Mouse (Mus musculus): ENCODE results near the gene Pde4b. TPM values are rescaled to one million over a fixed set of nuclear protein-coding genes. Genes with fewer than 3 reads are reported as not detected.

Pde4b gene
- total RNA-seq, 2 experiments from 2014 or later: 37.4 to 45.2 TPM

DNA sequence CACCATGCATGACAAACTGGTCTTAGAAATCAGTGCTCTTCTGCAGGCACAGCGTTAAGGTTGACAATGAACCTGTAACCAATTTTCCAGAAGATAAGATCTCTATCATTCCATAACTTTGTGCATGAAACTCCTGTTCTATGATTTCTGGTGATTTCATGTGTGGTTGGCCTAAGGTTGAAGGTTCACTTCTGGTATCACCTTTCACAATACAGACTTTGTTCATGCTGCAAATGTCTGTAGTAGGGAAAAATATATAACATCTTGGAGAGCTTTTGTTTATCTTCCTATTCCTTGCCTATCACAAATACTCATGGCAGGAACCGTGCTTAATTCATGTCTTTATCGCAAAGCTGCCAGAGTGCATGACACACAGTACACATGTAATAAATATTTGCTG is 319.5 kb downstream of the Pde4b start:
- no peak for DNase-seq

DNA sequence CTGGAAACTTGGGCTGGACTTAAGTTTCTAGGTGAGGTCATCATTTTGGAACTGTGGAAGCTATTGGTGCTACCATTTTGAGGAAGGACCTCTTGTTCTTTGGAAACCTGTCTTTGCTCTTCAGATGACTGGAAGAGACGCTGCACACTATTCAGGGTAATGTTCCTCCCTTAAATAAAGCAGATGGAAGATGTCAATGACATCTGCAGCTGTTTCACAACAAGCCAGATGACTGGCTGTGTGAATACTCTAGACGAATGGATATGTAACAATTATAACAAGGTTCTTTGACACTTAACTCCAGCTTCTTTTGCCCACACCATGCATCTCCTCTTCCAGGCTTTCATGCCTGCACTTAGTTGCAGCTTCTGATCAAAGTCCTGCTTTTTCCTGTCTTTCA is 320.8 kb downstream of the Pde4b start:
- no peak for DNase-seq

DNA sequence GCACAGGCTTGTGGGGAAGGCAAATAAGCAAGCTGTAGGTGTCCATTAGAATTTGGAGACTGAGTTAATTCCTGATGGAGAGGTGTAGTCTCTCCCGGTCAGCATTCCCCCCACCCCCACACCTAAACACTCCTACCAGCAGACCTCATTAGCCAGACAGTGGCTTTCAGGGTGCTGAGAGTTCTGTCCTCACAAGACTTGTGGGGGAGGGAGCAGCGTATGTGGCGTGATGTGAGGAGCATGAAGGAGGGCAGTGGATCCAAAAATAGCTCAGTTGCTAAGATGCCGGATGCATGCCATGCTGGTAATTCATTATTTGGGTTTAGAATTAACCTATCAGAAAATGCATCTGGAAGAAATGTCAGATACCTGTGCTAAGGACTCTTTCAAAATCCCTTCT is 321.6 kb downstream of the Pde4b start:
- DNase-seq: no peak

DNA sequence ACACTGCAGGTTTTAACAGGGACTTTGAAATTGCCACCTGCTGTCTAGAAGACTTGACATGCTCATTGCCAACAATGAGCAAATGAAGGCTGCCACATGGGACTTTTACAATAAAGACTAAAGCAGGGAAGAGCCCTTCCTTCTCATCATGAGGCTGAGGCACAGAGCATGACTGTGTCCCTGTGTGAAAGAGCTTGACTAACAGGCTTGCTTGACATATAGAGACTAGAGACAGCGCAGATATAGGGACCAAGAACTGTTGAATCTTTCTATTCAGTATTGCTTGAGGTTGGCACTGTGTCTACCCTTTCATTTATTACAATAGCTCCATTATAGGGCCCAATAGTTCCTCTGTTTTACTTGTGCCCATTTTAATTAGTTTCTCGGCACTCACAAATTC is 325.8 kb downstream of the Pde4b start:
- no peak for DNase-seq

DNA sequence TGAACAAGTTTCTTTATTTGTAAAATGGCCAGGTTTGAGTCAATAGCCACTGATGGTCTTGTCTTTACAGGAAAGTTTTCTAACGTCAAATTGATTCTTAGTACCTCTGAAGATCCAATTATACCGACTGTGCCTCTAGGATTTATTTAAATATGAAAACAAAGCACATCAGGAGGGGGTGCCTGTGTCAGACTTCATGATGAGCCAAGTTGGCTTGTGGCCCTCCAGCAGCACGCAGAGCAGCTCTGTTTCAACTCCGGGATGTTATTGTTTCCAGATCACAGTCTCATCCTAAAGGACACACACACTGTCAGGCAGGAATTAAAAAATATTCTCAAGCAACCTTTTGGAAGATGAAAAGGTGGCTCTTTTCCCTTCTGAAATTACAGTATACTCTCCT is 326.5 kb downstream of the Pde4b start:
- DNase-seq: no peak

DNA sequence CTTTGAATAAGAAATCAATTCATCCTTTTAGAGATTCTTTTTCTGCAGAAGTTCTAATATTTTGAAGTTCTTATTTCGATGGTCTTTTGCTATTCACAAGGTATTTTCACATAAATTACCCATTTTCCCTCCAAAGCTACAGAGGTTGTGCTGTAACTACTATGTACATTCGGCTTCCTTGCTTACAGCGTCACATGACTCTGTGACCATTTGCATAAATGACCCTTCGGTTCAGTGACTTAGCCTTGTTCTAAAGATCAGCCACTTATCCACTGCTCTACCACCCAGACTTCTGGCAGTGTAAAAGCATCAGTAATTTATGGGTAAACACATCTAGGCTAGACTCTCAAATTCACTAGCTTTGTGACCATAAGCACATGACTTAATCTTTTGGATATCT is 327.3 kb downstream of the Pde4b start:
- DNase-seq: no peak

DNA sequence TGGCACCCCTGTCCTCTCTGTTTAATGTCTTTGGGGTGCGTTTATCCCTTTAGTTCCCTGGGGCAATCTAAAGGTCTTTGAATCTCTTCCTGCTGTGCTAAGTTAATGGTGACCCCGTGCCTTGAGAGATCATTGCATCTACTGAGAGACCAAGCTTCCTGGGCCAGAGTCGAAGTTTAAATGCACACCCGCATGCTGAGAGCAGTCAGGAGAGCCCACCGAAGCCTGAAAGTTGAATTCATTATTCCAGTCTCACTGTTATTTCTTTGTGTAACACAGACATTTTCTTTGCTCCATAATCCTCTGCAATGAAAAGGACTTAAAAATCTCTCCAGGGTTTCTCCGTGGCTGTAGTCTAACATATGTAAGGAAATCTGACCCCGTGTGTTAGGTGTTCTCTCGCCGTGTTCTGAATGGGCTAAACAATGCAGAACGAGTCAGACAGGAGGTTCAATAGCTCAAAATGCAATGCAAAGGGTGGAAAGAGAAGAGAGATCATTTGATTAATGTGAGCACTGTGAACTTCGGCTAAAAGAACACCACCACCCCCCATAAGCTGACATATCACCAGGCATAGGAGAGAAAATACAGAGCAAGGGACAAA is 333.6 kb downstream of the Pde4b start:
- no peak for DNase-seq

DNA sequence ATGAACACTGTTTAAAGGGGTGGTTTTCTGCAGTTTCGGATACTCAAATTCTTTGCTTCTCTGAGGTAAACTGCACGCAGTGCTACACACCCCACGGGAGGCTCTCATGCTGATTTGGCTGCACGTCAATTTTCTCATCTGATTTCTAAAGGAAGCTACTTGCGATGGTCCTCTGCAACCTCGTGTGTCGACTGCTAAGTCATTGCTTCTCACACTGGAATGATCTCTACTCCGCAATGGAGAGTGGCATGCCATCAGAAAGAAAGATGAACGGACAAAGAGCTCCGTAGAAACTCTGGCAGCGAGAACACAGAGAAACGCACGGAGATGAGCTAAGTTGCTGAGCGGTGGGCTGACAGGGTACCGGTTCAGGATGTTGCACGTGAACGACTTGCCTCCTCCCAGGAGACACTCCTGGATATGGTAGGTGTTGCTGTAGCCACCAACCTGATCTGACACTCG is 334.1 kb downstream of the Pde4b start:
- DNase-seq: no peak

DNA sequence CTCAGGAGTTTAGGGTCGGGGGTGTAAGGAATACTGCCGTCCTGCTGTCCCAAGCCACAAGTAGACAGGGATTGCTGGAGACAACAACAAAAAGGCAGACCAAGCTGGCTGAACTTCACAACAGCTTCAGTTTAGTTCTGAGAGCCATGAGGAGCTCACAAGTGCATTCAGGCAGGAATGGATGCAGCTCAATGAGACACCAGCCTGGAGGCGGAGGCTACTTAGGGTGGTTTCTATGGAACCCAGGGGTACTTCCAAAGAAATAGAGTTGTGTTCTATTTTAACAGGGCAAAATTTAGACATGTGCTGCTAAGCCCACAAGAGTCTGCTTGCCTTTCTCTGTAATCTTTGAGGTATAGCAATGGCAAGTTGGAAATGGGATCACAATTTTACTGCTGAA is 336.8 kb downstream of the Pde4b start:
- DNase-seq: no peak

DNA sequence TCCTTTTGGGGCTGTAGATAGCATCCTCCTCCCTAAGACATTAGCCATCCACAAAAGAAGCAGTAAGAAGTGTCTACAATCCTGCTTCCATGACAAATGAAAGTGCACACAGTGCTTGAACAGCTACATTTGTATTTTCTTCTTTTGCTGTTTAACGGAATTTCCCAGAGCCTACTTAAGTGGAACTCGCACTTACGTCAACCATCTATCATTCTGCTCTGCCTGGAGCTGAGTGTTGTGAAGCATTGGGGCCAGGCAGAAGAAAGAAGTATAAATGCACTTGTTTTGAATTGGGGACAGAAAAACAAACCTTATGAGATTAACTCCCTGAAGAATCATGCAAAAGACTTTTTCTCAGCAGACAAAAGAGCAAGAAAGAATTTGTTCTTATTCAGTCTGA is 338.1 kb downstream of the Pde4b start:
- DNase-seq: no peak

DNA sequence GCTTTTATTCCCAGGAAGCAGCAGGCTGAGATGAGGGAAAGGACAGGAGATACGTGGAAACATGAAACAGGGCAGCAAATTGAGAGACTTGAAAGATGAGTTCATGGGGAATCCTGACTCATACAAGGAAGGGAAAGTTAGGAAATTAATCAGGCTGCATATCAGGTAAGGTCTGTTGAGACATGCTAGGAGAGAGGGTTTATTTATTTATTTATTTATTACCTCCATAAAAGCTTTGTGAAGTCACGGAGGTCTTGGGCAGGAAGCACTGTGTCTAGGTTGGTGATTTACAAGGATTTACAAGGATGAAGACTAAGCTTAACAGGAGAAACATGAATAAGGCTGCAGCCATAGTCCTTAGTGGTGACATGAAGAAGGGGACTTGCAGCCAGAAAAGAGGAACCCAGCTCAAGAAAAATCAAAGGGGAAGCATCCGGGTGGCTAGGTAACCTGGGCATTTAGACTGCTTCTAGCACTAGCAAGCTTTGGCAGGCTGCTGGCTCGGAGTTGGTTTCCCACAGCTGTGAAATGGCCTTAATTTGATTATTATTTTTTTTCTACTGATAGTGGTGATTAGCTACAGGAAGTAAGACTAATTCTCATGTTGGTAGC is 342.5 kb downstream of the Pde4b start:
- no peak for DNase-seq

DNA sequence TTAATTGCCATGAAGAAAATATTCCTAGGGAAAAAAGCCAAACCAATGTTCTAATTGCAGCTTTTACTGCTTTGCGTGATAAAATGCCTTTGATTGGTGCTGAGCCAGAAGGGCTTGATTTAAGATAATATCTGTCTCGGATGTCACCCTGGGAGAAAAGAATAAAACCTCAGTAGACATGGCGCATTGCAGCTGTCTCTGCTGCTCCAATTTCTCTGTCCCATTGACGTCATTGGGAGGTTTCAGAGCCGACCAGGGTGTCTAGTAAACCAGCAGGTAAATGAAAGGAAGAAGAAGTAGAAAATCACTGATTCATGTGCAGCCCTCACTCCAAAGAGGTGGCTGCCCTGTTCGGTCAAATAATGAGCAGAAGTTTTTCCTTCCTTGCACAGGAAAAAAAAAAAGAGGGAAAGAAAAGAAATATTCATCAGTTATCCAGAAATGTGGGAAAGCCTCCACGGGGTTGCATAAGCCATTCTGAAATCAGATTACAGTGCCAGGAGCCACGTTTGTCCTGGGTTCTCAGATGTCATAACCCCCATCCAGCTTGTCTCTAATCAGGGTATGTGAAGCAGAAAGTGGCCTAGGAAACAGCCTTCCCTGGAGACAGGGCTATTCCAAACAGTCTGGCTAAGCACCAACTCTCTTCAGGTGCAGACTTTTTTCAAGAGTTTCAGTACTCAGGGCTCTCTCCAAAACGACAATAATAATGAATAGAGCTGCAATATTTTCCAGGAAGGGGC is 344.9 kb downstream of the Pde4b start:
- peak; percentile 35 for DNase-seq

DNA sequence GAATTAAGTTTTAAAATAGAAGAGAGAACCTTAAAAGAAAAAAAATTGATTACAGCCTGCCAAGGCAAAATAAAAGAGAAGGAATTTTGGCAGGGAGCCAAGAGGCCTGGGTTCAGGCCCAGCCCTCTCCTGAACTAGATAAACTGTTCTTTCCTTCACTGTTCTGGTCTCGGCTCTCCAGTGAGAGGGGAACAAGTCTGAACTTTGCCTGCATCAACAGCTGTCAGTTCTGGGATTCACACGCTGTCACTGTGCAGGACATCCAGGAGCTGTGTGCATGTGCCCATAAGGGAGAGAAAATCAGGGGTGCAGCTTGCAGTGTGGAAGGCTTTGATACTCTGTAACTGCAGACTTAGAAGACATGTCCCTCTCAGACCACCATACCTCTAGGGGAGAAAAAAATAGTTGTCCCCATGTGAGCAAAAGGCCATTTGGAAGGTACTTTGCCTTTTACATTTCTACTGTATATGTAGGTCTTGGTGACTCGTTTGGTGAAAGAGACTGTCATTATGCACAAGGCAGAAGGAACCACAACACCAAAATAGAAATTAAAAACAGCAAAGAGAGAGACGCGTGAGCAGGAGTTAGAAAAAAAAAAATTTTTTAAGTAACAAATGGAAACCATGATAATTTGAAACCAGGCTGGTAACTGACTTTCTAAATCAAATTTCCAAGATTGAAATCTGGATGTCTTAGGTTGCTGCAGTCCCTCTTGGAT is 352.2 kb downstream of the Pde4b start:
- DNase-seq: peak; percentile 12

DNA sequence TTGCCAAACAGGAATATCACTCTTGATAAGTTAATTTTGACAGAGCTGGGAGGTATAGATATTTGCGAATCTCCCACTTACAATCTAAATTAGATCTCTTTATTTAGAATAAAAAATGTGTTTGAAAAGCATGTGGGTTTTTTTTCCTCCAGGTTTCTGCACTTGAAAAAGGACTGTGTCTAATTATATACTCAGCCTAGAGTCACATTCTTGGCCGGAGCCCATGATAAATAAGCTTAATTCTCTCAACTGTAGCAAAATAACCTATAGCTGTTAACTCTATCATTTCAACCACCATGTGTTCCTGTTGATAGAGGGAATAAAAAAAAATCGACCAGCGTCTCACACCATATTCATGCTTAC is 352.8 kb downstream of the Pde4b start:
- no peak for DNase-seq

DNA sequence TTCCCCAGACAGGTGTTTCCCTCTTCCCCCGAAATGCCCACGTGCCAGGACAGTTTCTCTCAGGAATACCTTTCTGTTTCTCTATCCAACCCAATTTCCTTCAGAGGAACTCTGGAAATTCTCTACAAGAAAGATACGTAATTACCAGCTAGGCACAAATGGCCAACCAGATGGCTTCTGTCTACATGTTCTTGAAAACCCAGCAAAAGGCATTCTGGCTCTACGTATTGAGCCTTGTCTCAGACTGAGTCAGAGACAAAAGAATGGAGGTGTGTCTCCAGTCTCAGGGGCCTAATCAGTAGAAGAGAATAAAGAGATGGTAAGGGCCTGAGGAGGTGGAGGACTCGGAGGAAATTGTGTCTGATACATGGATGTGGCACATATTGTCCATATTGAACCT is 356.2 kb downstream of the Pde4b start:
- DNase-seq: no peak

DNA sequence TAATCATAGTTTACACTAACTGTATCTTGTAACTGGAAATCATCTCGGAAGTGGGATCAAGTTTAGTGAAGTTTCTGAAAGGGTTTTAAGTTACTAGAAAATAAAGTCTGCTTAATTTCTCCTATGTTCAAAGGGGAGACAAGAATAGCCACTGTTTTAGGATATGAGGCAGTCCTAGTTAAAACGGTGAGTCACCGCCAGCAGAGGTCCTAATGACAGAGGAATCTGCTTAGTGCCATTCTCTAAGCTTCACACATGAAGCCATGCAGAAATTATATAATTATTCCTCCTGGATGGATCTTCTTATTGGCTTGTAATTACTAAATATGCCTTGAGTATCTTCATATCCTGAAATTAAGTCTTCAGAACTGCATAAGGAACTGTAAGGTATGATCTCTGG is 357.2 kb downstream of the Pde4b start:
- DNase-seq: no peak

DNA sequence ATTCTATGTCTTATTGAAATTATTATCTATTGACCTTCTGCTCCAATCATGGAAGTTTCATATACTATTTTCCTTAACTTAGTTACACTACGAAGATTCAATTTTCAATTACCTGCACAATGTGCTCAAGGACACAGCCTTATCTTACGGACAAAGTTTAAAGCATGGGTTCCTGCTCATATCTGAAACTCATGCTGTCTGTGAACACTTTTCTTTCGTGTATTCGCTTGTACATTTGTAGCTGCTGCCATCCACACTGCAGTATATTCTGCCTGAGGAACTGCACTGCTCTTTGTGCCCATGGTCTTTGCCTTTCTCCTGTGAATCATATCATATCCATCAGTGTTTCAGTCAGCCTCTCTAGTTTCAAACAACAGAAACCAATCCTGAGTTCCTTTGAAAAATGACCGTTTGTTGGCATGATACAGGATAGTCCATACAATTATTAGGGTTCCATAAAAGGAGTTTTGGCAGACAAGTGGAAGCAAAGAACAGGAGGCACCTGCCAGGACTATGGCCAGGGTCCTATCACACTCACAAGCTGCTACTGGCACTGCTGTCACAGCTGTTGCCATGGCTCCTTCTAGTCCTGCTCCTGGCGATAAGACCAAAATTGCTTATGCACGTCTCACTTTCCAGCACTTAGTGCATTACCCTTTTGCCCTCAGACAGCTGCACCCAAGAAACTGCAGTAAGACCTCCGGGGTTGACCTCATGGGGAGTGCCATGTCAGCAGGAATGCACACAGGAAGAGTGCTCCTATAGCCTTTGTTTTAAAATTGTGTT is 359.0 kb downstream of the Pde4b start:
- no peak for DNase-seq

DNA sequence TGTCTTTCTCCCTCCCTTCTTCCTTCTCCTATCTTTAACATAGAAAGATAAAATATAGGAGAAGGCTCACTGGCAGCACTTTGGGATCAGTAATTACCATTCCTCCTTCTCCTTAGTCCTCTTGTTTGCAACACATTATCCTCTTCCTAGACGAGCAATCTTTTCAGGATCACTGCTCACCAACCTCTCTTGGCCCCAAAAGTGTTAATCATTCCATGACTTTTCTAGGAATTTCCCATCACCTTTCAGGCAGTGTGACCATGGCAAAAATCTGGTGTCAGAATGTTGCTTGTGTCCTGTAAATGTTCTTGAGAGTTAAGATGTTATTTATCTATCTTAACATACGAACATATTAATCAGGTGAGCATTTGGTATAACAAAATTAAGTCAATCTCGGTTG is 369.1 kb downstream of the Pde4b start:
- DNase-seq: no peak

DNA sequence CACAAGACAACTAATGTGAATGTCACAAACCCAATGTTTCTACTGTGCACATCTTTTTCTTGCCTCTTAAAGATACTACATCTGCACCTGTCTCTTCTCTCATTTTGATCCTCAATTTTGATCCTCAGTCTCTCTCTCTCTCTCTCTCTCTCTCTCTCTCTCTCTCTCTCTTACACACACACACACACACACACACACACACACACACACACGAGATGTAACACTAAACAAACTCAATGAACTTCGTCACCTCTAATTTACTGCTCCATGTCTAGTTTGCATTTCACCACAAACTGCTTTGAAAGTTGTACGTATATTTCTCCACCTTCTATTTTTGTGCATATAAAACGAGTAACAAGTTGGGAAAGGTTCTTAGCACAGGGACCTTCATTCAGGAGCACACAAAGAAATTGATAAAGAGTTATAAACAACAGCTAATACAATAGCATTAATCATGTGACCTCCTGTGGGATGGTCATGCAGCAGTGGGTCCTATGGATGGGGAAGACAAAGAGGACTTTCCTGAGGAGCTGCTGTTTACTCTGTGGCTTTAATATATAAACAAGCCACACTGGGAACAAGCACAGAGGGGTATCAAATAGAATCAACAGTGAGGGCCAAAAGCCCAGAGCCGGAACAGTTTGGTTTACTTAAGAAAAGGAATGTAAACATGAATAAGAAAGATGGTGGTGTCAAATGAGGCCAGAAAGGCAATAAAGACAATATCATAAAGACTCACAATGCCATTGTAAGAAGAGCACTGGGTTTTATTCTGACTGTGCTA is 372.1 kb downstream of the Pde4b start:
- no peak for DNase-seq

DNA sequence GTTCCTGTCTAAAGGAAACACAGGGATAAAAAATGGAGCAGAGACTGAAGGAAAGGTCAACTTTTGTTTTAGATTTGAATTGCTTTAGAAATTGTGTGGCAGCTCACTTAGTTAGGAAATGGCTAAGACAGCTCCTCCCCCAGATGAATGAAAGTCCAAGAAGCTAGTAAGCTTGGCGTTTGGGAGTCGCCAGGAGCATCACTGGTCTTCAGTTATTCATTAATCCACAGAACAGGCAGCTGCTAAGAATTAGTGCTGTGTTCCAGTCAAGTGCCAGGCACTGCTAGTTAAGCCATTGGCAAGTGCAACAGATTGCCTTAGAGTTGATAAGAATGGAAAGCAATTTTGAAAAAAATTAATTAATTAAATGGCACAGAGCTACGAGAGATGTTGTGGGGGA is 390.8 kb downstream of the Pde4b start:
- DNase-seq: no peak

DNA sequence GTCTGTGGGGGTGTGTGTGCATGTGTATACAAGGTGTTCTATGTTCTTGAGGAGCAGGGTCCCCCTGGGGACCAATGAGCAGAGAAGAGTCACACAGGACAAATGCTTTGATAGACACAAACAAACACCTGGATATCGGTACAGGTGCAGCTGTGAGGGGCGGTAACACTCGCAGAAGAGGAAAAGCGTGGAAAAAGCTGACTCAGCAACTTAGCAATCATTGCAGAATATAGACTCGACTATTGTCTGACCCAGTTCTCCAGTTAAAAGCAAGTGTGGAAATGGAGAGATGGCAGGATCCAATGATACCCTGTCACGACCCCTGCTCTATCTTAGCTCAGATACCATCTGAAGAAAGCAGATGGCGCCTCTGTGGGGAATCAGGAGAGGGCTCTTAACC is 391.5 kb downstream of the Pde4b start:
- no peak for DNase-seq
